Mouse (Mus musculus): ENCODE measurements around the gene Rps27l.
"Not testable (repeated sequence)": the region's sequence is repeated elsewhere in the genome, so short reads cannot be mapped to it uniquely, and the experiment has no call there.

Rps27l gene

GRCm38 (mm10) chr9:66945647-66946641 is at the start of gene Rps27l:
Gene Rps27l, plus strand, starts transcription at chr9:66946086.
- DNase-seq = peak; percentile 95

GRCm38 (mm10) chr9:66896951-66897350 is 48.9 kb upstream of the Rps27l start:
- no peak for DNase-seq

GRCm38 (mm10) chr9:66897851-66898250 is 48.0 kb upstream of the Rps27l start:
- no peak for DNase-seq

- no peak for DNase-seq
These were observed 46.8 kb upstream of the Rps27l start for GRCm38 (mm10) chr9:66899072-66899471.

GRCm38 (mm10) chr9:66899526-66899925 is 46.4 kb upstream of the Rps27l start:
- no peak for DNase-seq

- no peak for DNase-seq
These were observed 39.9 kb upstream of the Rps27l start for GRCm38 (mm10) chr9:66905990-66906389.

GRCm38 (mm10) chr9:66907126-66907525 is 38.8 kb upstream of the Rps27l start:
- no peak for DNase-seq

- no peak for DNase-seq
These were observed 38.0 kb upstream of the Rps27l start for GRCm38 (mm10) chr9:66907746-66908397.

- DNase-seq = no peak
These were observed 36.0 kb upstream of the Rps27l start for GRCm38 (mm10) chr9:66909922-66910321.

- no peak for DNase-seq
These were observed 35.2 kb upstream of the Rps27l start for GRCm38 (mm10) chr9:66910677-66911076.

- no peak for DNase-seq
These were observed 33.6 kb upstream of the Rps27l start for GRCm38 (mm10) chr9:66912304-66912703.

GRCm38 (mm10) chr9:66913254-66913934 is 32.5 kb upstream of the Rps27l start:
- DNase-seq = not testable (repeated sequence)

GRCm38 (mm10) chr9:66914540-66914939 is 31.3 kb upstream of the Rps27l start:
- DNase-seq = no peak

GRCm38 (mm10) chr9:66915401-66915800 is 30.5 kb upstream of the Rps27l start:
- no peak for DNase-seq

GRCm38 (mm10) chr9:66915869-66916785 is 29.8 kb upstream of the Rps27l start:
- DNase-seq = no peak

GRCm38 (mm10) chr9:66917216-66917891 is 28.5 kb upstream of the Rps27l start:
- no peak for DNase-seq

GRCm38 (mm10) chr9:66917892-66918255 is 28.0 kb upstream of the Rps27l start:
- DNase-seq = no peak

- no peak for DNase-seq
These were observed 27.1 kb upstream of the Rps27l start for GRCm38 (mm10) chr9:66918672-66919330.

GRCm38 (mm10) chr9:66919382-66919971 is 26.4 kb upstream of the Rps27l start, which contains the start of gene Rab8b:
Gene Rab8b, minus strand, starts transcription at chr9:66919687.
- peak; percentile 96 for DNase-seq

- no peak for DNase-seq
These were observed 25.9 kb upstream of the Rps27l start for GRCm38 (mm10) chr9:66919981-66920380.

Measured in kidney, adult 18-20 months (tissue).